Mouse (Mus musculus) mouse embryonic stem cell (cell line): ENCODE data around the gene Tcf3.

Experiments used
- in situ Hi-C, 2 experiments: fragments of 300-500 bp; cut with MboI; formaldehyde crosslinking; loops; 1 replicate in 1 of 2; 3 replicates in 1 of 2; pipeline ENCODE4 v1.14.3; 2019 to 2020; ENCODE audit warnings: low sequenced_read_pairs in 2 of 2, low pct_unique_long_range_greater_than_20kb in 1 of 2, mixed read lengths in 1 of 2; ENCODE audit not compliant: unreplicated experiment in 1 of 2

Gene Tcf3

GRCm38 (mm10) chr10:80371411-80371966 is 62.0 kb downstream of the Tcf3 start:
- in situ Hi-C loops = loop anchor here in 1 of 2 experiments (5.0 to 25.0 kb wide), 2 partner anchors 136 to 184 kb away; partner anchors contain the start of gene Efna2

- in situ Hi-C loops = loop anchor here in 1 of 2 experiments (5.0 to 25.0 kb wide), 2 partner anchors 137 to 183 kb away; partner anchors contain the start of gene Efna2
Measured at GRCm38 (mm10) chr10:80369995-80370747, 63.3 kb downstream of the Tcf3 start.

DNA sequence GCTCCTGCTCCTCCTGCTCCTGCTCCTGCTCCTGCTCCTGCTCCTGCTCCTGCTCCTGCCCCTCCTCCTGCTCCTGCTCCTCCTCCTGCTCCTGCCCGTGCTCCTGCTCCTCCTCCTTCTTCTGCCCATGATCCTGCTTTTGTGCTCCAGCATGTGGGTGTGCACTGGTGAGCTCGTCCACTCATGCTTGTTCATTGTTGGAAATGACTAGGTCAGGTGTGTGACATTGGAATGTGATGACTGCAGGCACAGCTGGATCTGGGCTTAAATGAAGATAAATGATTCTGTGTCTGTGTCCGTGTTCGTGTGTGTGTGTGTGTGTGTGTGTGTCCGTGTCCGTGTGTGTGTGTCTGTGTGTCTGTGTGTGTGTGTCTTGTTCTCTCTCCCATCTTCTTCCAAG is 65.1 kb downstream of the Tcf3 start:
- in situ Hi-C loops = loop anchor here in 1 of 2 experiments (25.0 kb wide), 1 partner anchor 181 kb away; the partner anchor contains the start of gene Efna2

DNA sequence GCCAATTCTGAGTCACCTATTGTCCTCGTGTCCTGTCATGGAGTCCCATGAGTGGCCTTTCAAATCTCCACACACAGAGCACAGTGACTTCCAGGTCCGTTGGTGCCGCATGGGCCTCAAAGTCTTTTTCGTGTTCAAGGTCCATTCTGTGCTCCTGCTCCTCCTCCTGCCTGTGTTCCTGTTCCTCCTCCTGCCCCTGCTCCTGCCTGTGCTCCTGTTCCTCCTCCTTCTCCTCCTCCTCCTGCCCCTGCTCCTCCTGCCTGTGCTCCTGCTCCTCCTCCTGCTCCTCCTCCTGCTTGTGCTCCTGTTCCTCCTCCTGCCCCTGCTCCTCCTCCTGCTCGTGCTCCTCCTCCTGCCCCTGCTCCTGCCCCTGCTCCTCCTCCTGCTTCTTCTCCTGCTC is 65.5 kb downstream of the Tcf3 start:
- in situ Hi-C loops = loop anchor here in 1 of 2 experiments (25.0 kb wide), 1 partner anchor 181 kb away; the partner anchor contains the start of gene Efna2

- in situ Hi-C loops = loop anchor here in 1 of 2 experiments (25.0 kb wide), 1 partner anchor 178 kb away; the partner anchor contains the start of gene Efna2
Measured at GRCm38 (mm10) chr10:80365736-80366135, 67.7 kb downstream of the Tcf3 start.

DNA sequence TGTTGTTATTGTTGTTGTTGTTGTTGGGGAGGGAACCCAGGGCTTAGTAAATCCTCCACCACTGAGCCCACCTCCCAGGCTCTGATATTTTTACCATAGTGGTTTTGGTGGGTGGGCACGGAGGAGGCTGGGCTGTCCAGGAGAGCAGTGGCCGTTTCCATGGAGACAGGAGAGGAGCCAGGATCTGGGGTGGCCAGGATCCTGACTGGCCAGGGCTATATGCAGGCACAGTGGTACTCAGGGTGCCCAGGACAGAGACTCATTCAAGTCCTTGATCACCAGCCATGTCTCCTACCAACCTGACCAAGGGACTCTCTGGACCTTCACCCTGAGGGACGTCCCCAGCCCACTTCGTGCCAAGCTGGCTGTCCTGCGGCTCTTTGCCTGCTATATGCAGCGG is 69.7 kb downstream of the Tcf3 start:
- in situ Hi-C loops = loop anchor here in 1 of 2 experiments (25.0 kb wide), 1 partner anchor 176 kb away; the partner anchor contains the start of gene Efna2
